Mouse (Mus musculus): ENCODE measurements at regions not wholly inside any gene's neighbourhood (a gene's known extent, or its start where the extent isn't known, plus 50 kb on each side); places are given as distances from the start of the nearest gene placed in this dataset.
A peak's percentile ranks its signal among the peaks of the same experiment; 100 is the strongest.
"Not testable (repeated sequence)": the region's sequence is repeated elsewhere in the genome, so short reads cannot be mapped to it uniquely, and the experiment has no call there.

DNA sequence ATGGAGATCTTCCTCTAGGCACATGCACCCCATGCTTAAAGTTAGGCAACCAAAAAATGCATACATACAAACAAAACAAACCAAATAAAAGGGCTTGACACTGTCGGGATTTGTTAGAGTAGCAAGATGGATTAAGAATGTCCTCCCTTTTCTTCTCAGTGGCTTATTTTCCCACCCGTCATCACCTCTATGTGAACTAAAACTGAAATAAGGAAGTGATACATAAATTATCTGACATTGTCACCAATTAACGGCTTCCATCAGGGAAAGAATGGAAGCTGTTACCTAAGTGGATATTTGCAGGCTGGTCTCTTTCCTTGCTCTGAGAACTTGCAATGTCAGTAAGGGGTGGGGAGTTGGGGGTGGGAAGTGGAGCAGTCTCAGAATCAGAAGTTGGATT, 541.5 kb downstream of the Diaph3 start:
- no peaks in the 10 kb centered on the region for H3K4me1 ChIP-seq (ENCODE audit: control insufficient read depth, insufficient read depth, low read length)
- no peak overlapping the region for H3K4me3 ChIP-seq (ENCODE audit: insufficient read depth, low read length)
- H3K27ac ChIP-seq (ENCODE audit: insufficient read depth, low read length): no peak overlapping the region
- TF ChIP-seq CTCF (IDR thresholded peaks at IDR 0.05; ENCODE audit: borderline replicate concordance, insufficient read depth, low read length): no peak
- no peak for TF ChIP-seq POLR2A (IDR thresholded peaks at IDR 0.05; ENCODE audit: low read depth, low read length)

DNA sequence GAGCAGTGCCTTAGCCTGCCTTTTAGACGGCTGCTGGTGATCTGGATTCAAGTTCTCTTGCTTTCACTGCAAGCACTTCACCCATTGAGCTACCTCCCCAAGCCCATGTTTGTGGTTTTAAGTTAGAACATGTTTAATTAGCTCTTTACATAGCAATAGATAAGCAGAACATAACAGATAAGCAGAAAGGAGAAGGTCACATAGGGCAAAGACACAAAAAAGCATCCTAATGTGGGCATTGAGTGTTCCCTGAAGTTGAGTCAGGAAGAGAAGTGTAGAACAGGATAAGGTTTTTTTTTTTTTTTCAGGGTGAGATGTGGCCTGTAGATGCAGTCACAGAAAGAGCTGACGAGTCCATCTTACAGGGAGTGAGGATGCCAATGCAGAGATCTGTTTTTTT, 552.5 kb downstream of the Diaph3 start:
- no peak for TF ChIP-seq POLR2A (IDR thresholded peaks at IDR 0.05; ENCODE audit: low read depth, low read length)
- TF ChIP-seq CTCF (IDR thresholded peaks at IDR 0.05; ENCODE audit: borderline replicate concordance, insufficient read depth, low read length): no peak

DNA sequence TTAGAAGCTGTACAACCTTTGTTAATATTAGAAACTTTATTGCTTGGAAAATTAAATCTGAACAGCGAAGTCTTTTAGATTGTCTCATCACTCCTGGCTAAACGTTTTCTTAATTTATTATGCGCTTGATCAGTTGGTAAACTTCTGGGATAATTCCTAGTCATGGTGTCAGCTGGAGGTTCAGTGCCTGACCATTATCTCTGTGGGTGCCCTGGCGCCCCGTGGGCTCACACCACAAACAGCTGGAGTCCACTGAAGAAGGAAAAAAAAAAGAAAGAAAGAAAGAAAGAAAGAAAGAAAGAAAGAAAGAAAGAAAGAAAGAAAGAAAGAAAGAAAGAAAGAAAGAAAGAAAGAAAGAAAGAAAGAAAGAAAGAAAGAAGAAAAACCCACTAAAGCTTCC, 555.1 kb downstream of the Diaph3 start:
- H3K27ac ChIP-seq (ENCODE audit: insufficient read depth, low read length); H3K4me3 ChIP-seq (ENCODE audit: insufficient read depth, low read length); H3K4me1 ChIP-seq (ENCODE audit: control insufficient read depth, insufficient read depth, low read length): not testable (repeated sequence)

More for the DNA sequence above, 552.5 kb downstream of the Diaph3 start:
- Histone ChIP-seq H3K4me3 (ENCODE audit: insufficient read depth, low read length) (no peak overlapping the region), H3K4me1 (ENCODE audit: control insufficient read depth, insufficient read depth, low read length) (no peaks in the 10 kb centered on the region), H3K27ac (ENCODE audit: insufficient read depth, low read length) (no peak overlapping the region)

DNA sequence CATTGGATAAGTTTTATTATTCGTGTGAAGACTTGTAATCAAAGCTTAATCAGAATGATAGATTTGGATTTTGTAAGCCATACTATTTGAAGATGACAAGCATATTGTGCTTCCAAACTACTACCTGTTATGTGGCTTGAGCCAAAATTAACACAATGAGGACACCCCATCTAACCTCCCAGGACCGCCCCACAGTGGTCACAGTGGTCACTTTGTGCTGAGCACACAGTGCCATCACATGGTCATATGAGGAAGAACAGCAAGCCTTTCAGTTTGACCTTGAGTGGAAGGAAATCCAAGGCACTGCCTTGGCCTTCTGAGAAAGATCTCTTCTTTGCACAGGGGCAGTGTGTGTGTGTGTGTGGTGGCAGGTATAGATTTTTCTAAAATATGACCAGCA, 578.3 kb downstream of the Diaph3 start:
- no peak overlapping the region for H3K27ac ChIP-seq (ENCODE audit: insufficient read depth, low read length)
- no peaks in the 10 kb centered on the region for H3K4me1 ChIP-seq (ENCODE audit: control insufficient read depth, insufficient read depth, low read length)
- no peak for TF ChIP-seq POLR2A (IDR thresholded peaks at IDR 0.05; ENCODE audit: low read depth, low read length)
- TF ChIP-seq CTCF (IDR thresholded peaks at IDR 0.05; ENCODE audit: borderline replicate concordance, insufficient read depth, low read length): peak; percentile 41; the same call in 1 of the 2 replicates
- H3K4me3 ChIP-seq (ENCODE audit: insufficient read depth, low read length): no peak overlapping the region

DNA sequence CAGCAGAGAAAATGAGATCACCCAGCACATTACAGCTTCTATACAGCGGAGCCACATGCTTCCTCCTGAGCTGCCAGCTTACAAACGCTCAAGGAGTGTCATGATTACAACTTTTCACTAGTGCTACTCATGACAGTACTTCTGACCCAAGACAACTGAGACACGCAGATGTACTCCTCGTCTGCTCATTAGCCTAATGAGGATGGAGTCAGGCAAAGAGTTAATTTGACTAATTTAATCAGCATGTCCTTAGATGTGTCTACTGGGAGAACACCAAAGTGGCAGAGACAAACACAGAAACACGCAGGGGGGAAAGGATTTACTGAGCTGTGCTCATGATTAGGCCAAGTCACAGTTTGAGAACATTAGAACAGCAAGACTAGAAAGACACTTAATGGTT, 603.0 kb downstream of the Diaph3 start:
- H3K4me1 ChIP-seq (ENCODE audit: control insufficient read depth, insufficient read depth, low read length): 0 out of 2 replicates have a peak, but pooled peaks cover 4% of the 10 kb centered on the region
- no peak for TF ChIP-seq CTCF (IDR thresholded peaks at IDR 0.05; ENCODE audit: borderline replicate concordance, insufficient read depth, low read length)
- no peak for TF ChIP-seq POLR2A (IDR thresholded peaks at IDR 0.05; ENCODE audit: low read depth, low read length)

DNA sequence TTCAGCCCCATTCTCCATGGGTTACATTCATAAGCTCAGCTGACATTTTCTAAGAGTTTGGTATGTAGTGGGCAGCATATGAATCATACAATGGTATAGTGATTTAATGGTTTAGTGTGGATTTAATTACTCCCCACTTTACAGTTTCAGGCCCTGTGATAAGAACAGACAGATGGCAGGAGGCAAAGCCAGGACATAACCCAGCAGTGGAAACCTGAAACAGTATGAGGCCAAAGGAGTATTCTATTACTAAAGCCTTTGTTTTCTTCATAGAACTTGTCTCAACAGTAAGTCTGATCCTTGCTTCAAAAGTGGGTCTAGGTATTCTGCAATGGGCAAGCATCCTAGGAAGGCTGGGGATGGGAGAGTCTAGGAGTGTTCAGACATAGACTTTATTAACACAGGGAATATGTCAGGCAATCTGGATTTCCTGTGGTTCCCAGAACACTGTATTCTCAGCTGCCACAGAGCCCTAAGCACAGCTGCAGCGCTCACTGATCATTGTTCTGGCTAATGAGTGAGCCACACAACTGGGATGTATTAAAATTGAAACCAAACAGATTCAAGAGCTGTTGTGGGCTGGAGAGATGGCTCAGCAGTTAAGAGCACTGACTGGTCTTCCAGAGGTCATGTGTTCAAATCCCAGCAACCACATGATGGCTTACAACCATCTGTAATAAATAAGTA, 604.6 kb downstream of the Diaph3 start:
- Histone ChIP-seq H3K4me1 (ENCODE audit: control insufficient read depth, insufficient read depth, low read length) (0 out of 2 replicates have a peak, but pooled peaks cover 4% of the 10 kb centered on the region), H3K27ac (ENCODE audit: insufficient read depth, low read length) (peak overlapping the region; percentile 47; the same call in 1 of the 2 replicates), H3K4me3 (ENCODE audit: insufficient read depth, low read length) (no peak overlapping the region)
- TF ChIP-seq POLR2A (IDR thresholded peaks at IDR 0.05; ENCODE audit: low read depth, low read length) (no peak), CTCF (IDR thresholded peaks at IDR 0.05; ENCODE audit: borderline replicate concordance, insufficient read depth, low read length) (no peak)

More for the DNA sequence above, 603.0 kb downstream of the Diaph3 start:
- H3K4me3 ChIP-seq (ENCODE audit: insufficient read depth, low read length): no peak overlapping the region
- H3K27ac ChIP-seq (ENCODE audit: insufficient read depth, low read length): no peak overlapping the region

DNA sequence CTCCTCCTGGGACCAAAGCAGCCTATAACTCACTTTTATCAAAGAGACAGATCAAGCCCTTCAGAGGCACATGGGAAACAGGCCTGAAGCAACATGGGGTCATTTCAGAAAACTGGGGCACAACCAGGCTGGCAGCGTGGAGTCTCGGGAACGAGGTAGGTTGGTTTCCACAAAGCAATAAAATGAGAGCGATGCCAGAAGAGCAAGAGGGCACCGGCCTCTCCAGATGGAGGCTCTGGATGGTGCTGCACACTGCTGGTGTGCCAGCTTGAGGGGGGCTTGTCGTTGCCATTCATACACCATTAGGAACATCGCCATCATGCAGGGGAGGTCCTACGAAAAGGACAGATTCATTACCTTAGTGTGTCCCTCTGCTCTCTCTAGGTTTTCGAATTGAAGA, 630.6 kb downstream of the Diaph3 start:
- TF ChIP-seq CTCF (IDR thresholded peaks at IDR 0.05; ENCODE audit: borderline replicate concordance, insufficient read depth, low read length) (no peak), POLR2A (IDR thresholded peaks at IDR 0.05; ENCODE audit: low read depth, low read length) (no peak)
- no peaks in the 10 kb centered on the region for H3K4me1 ChIP-seq (ENCODE audit: control insufficient read depth, insufficient read depth, low read length)
- no peak overlapping the region for H3K4me3 ChIP-seq (ENCODE audit: insufficient read depth, low read length)
- no peak overlapping the region for H3K27ac ChIP-seq (ENCODE audit: insufficient read depth, low read length)

DNA sequence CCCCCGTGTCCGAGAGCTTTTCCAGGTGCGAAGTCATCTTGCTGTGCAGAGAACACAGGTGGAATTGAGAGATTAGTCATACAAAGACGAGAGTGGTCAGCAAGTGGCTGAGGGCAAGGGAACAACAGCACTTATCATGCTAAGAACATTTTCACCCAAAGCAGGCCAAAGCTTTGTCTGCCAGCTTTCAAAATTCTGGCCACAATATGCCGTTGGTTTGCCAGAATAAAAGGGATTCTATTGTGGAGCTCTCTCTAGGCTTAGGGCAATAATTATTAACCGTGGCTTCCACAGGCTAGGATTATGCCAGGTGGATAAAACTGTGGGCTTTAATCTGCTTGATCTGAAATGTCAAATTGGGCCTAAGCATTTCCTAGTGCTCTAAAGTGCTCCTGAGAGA, 631.3 kb downstream of the Diaph3 start:
- no peak overlapping the region for H3K27ac ChIP-seq (ENCODE audit: insufficient read depth, low read length)
- H3K4me3 ChIP-seq (ENCODE audit: insufficient read depth, low read length): no peak overlapping the region
- H3K4me1 ChIP-seq (ENCODE audit: control insufficient read depth, insufficient read depth, low read length): no peaks in the 10 kb centered on the region
- TF ChIP-seq POLR2A (IDR thresholded peaks at IDR 0.05; ENCODE audit: low read depth, low read length) (no peak), CTCF (IDR thresholded peaks at IDR 0.05; ENCODE audit: borderline replicate concordance, insufficient read depth, low read length) (no peak)

DNA sequence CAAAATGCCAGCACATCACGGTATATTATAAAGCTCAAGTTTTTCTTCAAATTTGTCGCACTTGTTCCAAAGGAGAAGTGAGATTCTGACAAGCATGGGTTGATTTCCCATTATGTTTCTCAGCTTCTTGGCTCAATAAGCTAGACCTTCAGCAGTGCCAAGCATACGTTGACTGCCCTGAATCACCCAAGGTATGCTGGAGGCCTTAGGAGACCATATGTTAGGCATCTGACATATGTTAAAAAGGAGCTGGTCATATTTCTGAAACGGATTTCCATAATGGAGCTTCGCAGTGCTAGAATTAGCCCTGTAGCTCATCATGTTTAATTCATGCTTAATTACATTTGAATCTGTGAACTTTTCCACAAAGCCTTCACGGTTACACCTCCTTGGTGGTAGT, 634.7 kb downstream of the Diaph3 start:
- Histone ChIP-seq H3K4me3 (ENCODE audit: insufficient read depth, low read length) (no peak overlapping the region), H3K27ac (ENCODE audit: insufficient read depth, low read length) (no peak overlapping the region), H3K4me1 (ENCODE audit: control insufficient read depth, insufficient read depth, low read length) (no peaks in the 10 kb centered on the region)
- TF ChIP-seq POLR2A (IDR thresholded peaks at IDR 0.05; ENCODE audit: low read depth, low read length) (no peak), CTCF (IDR thresholded peaks at IDR 0.05; ENCODE audit: borderline replicate concordance, insufficient read depth, low read length) (no peak)

DNA sequence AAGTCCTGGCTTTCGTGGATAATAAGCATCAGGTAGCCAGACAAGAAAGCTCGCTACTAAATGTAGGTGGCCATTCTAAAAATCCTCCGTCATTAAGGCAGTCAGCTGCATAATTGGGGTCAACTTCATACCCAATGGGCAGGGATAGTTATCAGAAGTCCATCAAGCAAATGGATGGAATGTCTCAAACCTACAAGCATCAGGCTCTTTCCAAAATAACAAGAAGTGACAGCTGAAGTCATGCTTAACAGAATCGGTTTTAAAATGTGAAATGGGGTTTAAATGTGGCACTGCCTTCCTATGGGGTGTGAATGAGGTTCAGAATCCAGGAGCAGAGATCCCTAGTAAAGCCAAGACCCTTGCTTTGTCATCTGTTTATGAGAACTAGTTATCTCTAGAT, 650.2 kb downstream of the Diaph3 start:
- Histone ChIP-seq H3K4me1 (ENCODE audit: control insufficient read depth, insufficient read depth, low read length) (peaks cover 4% of the 10 kb centered on the region), H3K4me3 (ENCODE audit: insufficient read depth, low read length) (no peak overlapping the region), H3K27ac (ENCODE audit: insufficient read depth, low read length) (no peak overlapping the region)
- TF ChIP-seq POLR2A (IDR thresholded peaks at IDR 0.05; ENCODE audit: low read depth, low read length) (no peak), CTCF (IDR thresholded peaks at IDR 0.05; ENCODE audit: borderline replicate concordance, insufficient read depth, low read length) (no peak)

All from embryonic fibroblast, embryonic 13.5 days (primary cell).